Mouse (Mus musculus) cerebellum, adult 2 months (tissue): ENCODE measurements around the gene Dlgap1. TPM values are rescaled to one million over a fixed set of nuclear protein-coding genes. Genes with fewer than 3 reads are reported as not detected.

Experiments
- DNase-seq, 2 experiments: peaks; one replicate each; pipeline ENCODE4 v3.0.0; 2021
- H3K27ac ChIP-seq: fragments of 200-500 bp; 2 replicates; pipeline ENCODE4 v1.5.1; 2012; ENCODE audit warnings: low read length, control low read depth, inconsistent platforms; ENCODE audit not compliant: insufficient read depth
- H3K27me3 ChIP-seq: fragments of 200-500 bp; 2 replicates; pipeline ENCODE4 v1.6.1; 2012; ENCODE audit warnings: inconsistent platforms, mild to moderate bottlenecking, low read length, moderate library complexity; ENCODE audit not compliant: control insufficient read depth, insufficient read depth
- H3K4me1 ChIP-seq: fragments of 200-500 bp; 2 replicates; pipeline ENCODE4 v1.6.1; 2011; ENCODE audit warnings: low read length; ENCODE audit not compliant: control insufficient read depth, insufficient read depth
- H3K4me3 ChIP-seq: fragments of 200-500 bp; replicated peaks from 2 replicates; pipeline ENCODE3; 2011; ENCODE audit warnings: mild to moderate bottlenecking, low read depth, low read length, control low read depth; ENCODE audit not compliant: insufficient read depth
- CTCF ChIP-seq: fragments of 200-500 bp; IDR thresholded peaks from 2 replicates; pipeline ENCODE4 v1.5.1; 2011; ENCODE audit warnings: low read depth, mild to moderate bottlenecking, control low read depth, low read length, moderate library complexity, borderline replicate concordance; ENCODE audit not compliant: insufficient read depth
- POLR2A ChIP-seq: fragments of 200-500 bp; IDR thresholded peaks from 2 replicates; pipeline ENCODE4 v1.6.1; 2011; ENCODE audit warnings: low read length, control low read depth, borderline replicate concordance; ENCODE audit not compliant: insufficient read depth
- WGBS: fragments of 180-500 bp; shearing (Covaris S2); methylation state at CpG from one replicate; pipeline ENCODE4 v1.1.7; 2018; 5-methylcytosine and 5-hydroxymethylcytosine counted together
- polyA plus RNA-seq: library from polyadenylated mRNA; depleted of rRNA; stranded (reverse); fragments of >200 nt; gene quantifications from 2 replicates; pipeline ENCODE4 v1.2.3, GENCODE M21; 2012

Gene Dlgap1
- polyA plus RNA-seq, 1 experiment: 172 TPM

- no peak overlapping the region for H3K4me3 ChIP-seq
- H3K4me1 ChIP-seq: peaks cover 3% of the 10 kb centered on the region; the same call in 1 of the 2 replicates
- H3K27ac ChIP-seq: no peak overlapping the region
- 85% methylated on average over 3 of the region's 3 CpGs for WGBS
- TF ChIP-seq POLR2A (no peak), CTCF (no peak)
- DNase-seq: no peak
- H3K27me3 ChIP-seq: no peaks in the 10 kb centered on the region
Observed at GRCm38 (mm10) chr17:70369124-70369523, 400.3 kb downstream of the Dlgap1 start.

- H3K4me3 ChIP-seq: no peak overlapping the region
- peaks cover 5% of the 10 kb centered on the region; the same call in 1 of the 2 replicates for H3K4me1 ChIP-seq
- no peak overlapping the region for H3K27ac ChIP-seq
- peak; percentile 41 to 52 for DNase-seq
- TF ChIP-seq POLR2A: no peak
- TF ChIP-seq CTCF: peak; percentile 31; the same call in 1 of the 2 replicates
- H3K27me3 ChIP-seq: no peaks in the 10 kb centered on the region
- WGBS: 74% methylated on average over 4 of the region's 4 CpGs
Observed at GRCm38 (mm10) chr17:70377020-70377419, 408.1 kb downstream of the Dlgap1 start.

- Histone ChIP-seq H3K4me1 (no peaks in the 10 kb centered on the region), H3K4me3 (no peak overlapping the region), H3K27me3 (no peaks in the 10 kb centered on the region), H3K27ac (no peak overlapping the region)
- 68% methylated on average over 1 of the region's 1 CpGs for WGBS
- TF ChIP-seq CTCF: no peak
- TF ChIP-seq POLR2A: no peak
- DNase-seq: no peak
Observed at GRCm38 (mm10) chr17:70388447-70388846, 419.6 kb downstream of the Dlgap1 start.

DNA sequence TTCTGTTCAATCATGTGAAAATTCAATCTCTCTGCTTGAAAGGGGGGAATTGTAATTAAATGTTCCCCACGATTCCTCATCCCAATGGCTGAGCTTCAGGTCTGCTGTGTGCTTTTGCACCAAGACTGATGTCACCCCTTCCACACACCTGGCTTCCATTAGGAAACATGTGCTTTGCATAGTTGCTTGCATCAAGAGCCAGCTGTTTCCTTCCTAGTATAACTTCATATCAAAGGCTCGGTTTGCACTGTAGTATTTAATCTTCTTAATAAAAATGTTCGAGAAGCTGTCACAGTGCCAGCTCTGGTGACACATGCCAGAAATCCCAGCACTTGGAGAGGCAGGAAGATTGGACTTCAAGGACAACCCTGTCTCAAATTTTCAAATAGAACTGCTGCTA lies 428.3 kb downstream of the Dlgap1 start:
- H3K27ac ChIP-seq: no peak overlapping the region
- no peaks in the 10 kb centered on the region for H3K27me3 ChIP-seq
- peak; percentile 20 to 21 for DNase-seq
- 12% methylated on average over 3 of the region's 3 CpGs for whole genome bisulfite sequencing
- TF ChIP-seq POLR2A (no peak), CTCF (no peak)
- H3K4me1 ChIP-seq: no peaks in the 10 kb centered on the region; the same call in 1 of the 2 replicates
- H3K4me3 ChIP-seq: no peak overlapping the region

DNA sequence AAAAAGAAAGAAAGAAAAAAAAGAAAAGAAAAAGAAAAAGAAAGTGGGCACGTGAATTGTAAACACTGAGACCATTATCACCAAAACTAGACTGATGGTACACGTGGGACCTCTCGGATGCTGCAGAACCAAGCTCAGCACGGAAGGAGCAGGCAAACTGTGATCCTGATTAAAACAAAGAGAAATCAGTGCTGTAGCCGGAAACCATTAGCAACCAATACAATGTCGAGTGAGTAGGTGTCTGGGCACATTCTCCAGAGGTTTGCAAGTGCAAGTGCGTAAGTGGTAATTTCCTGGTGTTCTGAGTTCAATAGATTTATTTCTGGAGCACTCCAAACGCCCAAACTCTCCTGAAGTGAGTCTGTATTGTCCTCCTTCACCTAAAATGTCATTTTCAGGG lies 428.8 kb downstream of the Dlgap1 start:
- TF ChIP-seq POLR2A (no peak), CTCF (no peak)
- WGBS: 69% methylated on average over 8 of the region's 8 CpGs
- Histone ChIP-seq H3K4me3 (no peak overlapping the region), H3K4me1 (no peaks in the 10 kb centered on the region; the same call in 1 of the 2 replicates), H3K27ac (no peak overlapping the region), H3K27me3 (no peaks in the 10 kb centered on the region)
- DNase-seq: no peak

- 84% methylated on average over 2 of the region's 2 CpGs for WGBS
- no peak for TF ChIP-seq CTCF
- no peak for TF ChIP-seq POLR2A
- no peak overlapping the region for H3K4me3 ChIP-seq
- no peaks in the 10 kb centered on the region; the same call in 1 of the 2 replicates for H3K4me1 ChIP-seq
- DNase-seq: no peak
- H3K27me3 ChIP-seq: no peaks in the 10 kb centered on the region
- H3K27ac ChIP-seq: no peak overlapping the region
Observed at GRCm38 (mm10) chr17:70401909-70402308, 433.0 kb downstream of the Dlgap1 start.

DNA sequence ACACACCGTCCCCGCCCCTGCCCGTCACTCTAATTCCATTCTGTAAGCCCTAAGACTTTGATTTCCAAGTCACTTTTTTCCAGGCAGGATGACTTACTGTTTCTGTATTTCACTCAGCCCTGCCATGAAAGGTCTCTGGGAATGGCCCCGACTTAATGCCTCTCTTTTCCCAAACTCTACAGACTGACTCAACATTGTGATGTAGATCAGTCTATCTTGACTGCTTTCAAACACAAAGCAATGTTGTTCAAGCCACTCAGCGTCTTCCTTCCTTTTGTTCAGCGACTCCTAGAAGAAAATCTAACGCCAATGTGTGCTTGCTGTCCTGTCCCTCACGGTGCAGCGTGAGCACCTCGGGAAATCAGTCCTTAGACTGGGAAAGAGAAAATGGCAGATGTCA lies 434.9 kb downstream of the Dlgap1 start:
- DNase-seq: no peak
- 55% methylated on average over 10 of the region's 10 CpGs for WGBS
- Histone ChIP-seq H3K27me3 (no peaks in the 10 kb centered on the region), H3K27ac (no peak overlapping the region), H3K4me1 (no peaks in the 10 kb centered on the region), H3K4me3 (no peak overlapping the region)
- TF ChIP-seq CTCF (no peak), POLR2A (no peak)

GRCm38 (mm10) chr17:70414202-70414601 lies 445.3 kb downstream of the Dlgap1 start:
- Histone ChIP-seq H3K27me3 (no peaks in the 10 kb centered on the region), H3K4me3 (no peak overlapping the region), H3K27ac (no peak overlapping the region), H3K4me1 (no peaks in the 10 kb centered on the region)
- no peak for DNase-seq
- TF ChIP-seq POLR2A: no peak
- TF ChIP-seq CTCF: no peak
- WGBS: 74% methylated on average over 3 of the region's 3 CpGs
